Comparison of ENCODE assay signal across 20 mouse cellular contexts in the genomic region with DNA sequence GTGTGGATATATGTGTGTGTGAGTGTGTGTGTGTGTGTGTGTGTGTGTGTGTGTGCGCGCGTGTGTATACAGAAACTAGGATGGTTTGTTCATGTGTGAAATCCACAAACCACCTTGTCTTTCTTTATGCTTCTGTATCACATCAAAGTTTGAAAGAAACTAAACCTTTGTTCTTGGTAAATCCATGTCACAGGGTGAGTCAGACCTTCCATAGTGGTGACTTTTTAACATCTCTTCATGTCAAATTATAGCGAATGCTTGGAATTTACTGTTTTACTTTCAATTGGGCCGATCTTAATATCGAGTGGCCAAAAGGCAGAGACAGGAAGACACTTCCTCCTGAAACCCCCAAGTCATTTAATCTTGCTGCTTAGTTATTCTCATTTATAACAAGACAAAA. TPM values are rescaled to one million over a fixed set of nuclear protein-coding genes. Genes with fewer than 3 reads are reported as not detected.
DNase-seq lines count a peak whose midpoint lies in the region; ATAC-seq and TF ChIP-seq lines count a peak whose summit lies in the region.
"Had no signal": no experiment of that assay in that cellular context is flagged by ENCODE, and none has a peak within 500 bp of the region (broad histone marks: within the 10 kb centered on the region; RNA-seq: fewer than 3 reads in every experiment).

No protein-coding gene starts in this region.

- TF ChIP-seq CTCF in lung, postnatal 0 days (IDR thresholded peaks at IDR 0.05) = no peak
- no peak for TF ChIP-seq CTCF in stomach, postnatal 0 days (IDR thresholded peaks at IDR 0.05; ENCODE audit: low read depth)

- H3K9me3 ChIP-seq in limb, embryonic 15.5 days = no peaks in the 10 kb centered on the region
- no peaks in the 10 kb centered on the region for H3K9me3 ChIP-seq in limb, embryonic 10.5 days (replicated peaks)
- no peaks in the 10 kb centered on the region for H3K9me3 ChIP-seq in lung, postnatal 0 days (ENCODE audit: low read length)
- no peaks in the 10 kb centered on the region for H3K9me3 ChIP-seq in stomach, postnatal 0 days (ENCODE audit: control insufficient read depth, low read length)
- H3K9me3 ChIP-seq: embryonic facial prominence, embryonic 15.5 days; forebrain, embryonic 15.5 days; heart, embryonic 13.5 days; hindbrain, embryonic 15.5 days had no signal

- H3K4me1 ChIP-seq in limb, embryonic 15.5 days = no peaks in the 10 kb centered on the region
- H3K4me1 ChIP-seq in limb, embryonic 10.5 days = no peaks in the 10 kb centered on the region
- no peaks in the 10 kb centered on the region for H3K4me1 ChIP-seq in lung, postnatal 0 days (ENCODE audit: insufficient read depth, low read depth, low read length)
- H3K4me1 ChIP-seq in stomach, postnatal 0 days (replicated peaks; ENCODE audit: control insufficient read depth, insufficient read depth) = peaks cover 4% of the 10 kb centered on the region; the same call in 1 of the 2 replicates
- H3K4me1 ChIP-seq: embryonic facial prominence, embryonic 15.5 days; forebrain, embryonic 15.5 days; hindbrain, embryonic 15.5 days had no signal

- H3K4me2 ChIP-seq in limb, embryonic 15.5 days = no peak overlapping the region
- no peak overlapping the region for H3K4me2 ChIP-seq in lung, postnatal 0 days (replicated peaks; ENCODE audit: low read depth, low read length)
- no peak overlapping the region for H3K4me2 ChIP-seq in stomach, postnatal 0 days (replicated peaks; ENCODE audit: low read depth)
- H3K4me2 ChIP-seq: embryonic facial prominence, embryonic 15.5 days; forebrain, embryonic 15.5 days; heart, embryonic 13.5 days; hindbrain, embryonic 15.5 days had no signal

- H3K9ac ChIP-seq in limb, embryonic 15.5 days = no peak overlapping the region
- H3K9ac ChIP-seq in lung, postnatal 0 days (replicated peaks; ENCODE audit: low read depth) = no peak overlapping the region
- no peak overlapping the region for H3K9ac ChIP-seq in stomach, postnatal 0 days (ENCODE audit: low read length)
- H3K9ac ChIP-seq: embryonic facial prominence, embryonic 15.5 days; forebrain, embryonic 15.5 days; heart, embryonic 13.5 days; hindbrain, embryonic 15.5 days had no signal

- TF ChIP-seq EP300 in lung, postnatal 0 days (IDR thresholded peaks at IDR 0.05) = no peak
- TF ChIP-seq EP300 in stomach, postnatal 0 days (optimal IDR thresholded peaks at IDR 0.05) = no peak

- no peaks in the 10 kb centered on the region for H3K36me3 ChIP-seq in limb, embryonic 15.5 days
- no peaks in the 10 kb centered on the region for H3K36me3 ChIP-seq in limb, embryonic 10.5 days
- no peaks in the 10 kb centered on the region for H3K36me3 ChIP-seq in lung, postnatal 0 days (ENCODE audit: insufficient read depth, low read length)
- H3K36me3 ChIP-seq in stomach, postnatal 0 days (ENCODE audit: control insufficient read depth, insufficient read depth, low read length) = no peaks in the 10 kb centered on the region
- H3K36me3 ChIP-seq: embryonic facial prominence, embryonic 15.5 days; forebrain, embryonic 15.5 days; heart, embryonic 13.5 days; hindbrain, embryonic 15.5 days had no signal

- ATAC-seq in limb, embryonic 15.5 days (ENCODE audit: insufficient number of reproducible peaks, low FRiP score, low TSS enrichment, low read depth) = no peak
- no peak for ATAC-seq in lung, postnatal 0 days
- peak; percentile 21 for ATAC-seq in inflammation-experienced regulatory T-cells, adult 6 months
- no peak for ATAC-seq in stomach, postnatal 0 days (ENCODE audit: low FRiP score, low TSS enrichment)
- ATAC-seq: activated CD4-positive, CD25-positive, alpha-beta regulatory T cell, adult 4 months; forebrain, embryonic 15.5 days; Patski had no signal

- no peak for DNase-seq in limb, embryonic 10.5 days (ENCODE audit: low spot score)
- DNase-seq in lung, postnatal 0 days (ENCODE audit: low spot score) = no peak
- DNase-seq in lung, postnatal 25 days (ENCODE audit: low spot score) = no peak
- no peak for DNase-seq in stomach, postnatal 0 days (ENCODE audit: low spot score)
- no peak for DNase-seq in thymus, postnatal 4 days
- no peak for DNase-seq in adrenal gland, postnatal 4 days (ENCODE audit: low spot score in 2 of 2)
- DNase-seq: adrenal gland, postnatal 14 days; cerebellum, adult 18-20 months; embryo, embryonic 11 days; gastrocnemius, postnatal 36 days; heart, postnatal 36 days had no signal

- 0 out of 2 replicates have a peak overlapping the region, but pooled peaks have one; percentile 27 for H3K27ac ChIP-seq in limb, embryonic 15.5 days
- H3K27ac ChIP-seq in limb, embryonic 10.5 days = no peak overlapping the region
- peak overlapping the region; percentile 58 for H3K27ac ChIP-seq in lung, postnatal 0 days (ENCODE audit: low read length)
- peak overlapping the region; percentile 67 for H3K27ac ChIP-seq in stomach, postnatal 0 days (replicated peaks)
- H3K27ac ChIP-seq: embryonic facial prominence, embryonic 15.5 days; forebrain, embryonic 15.5 days; heart, embryonic 13.5 days; hindbrain, embryonic 15.5 days had no signal

- no peak overlapping the region for H3K4me3 ChIP-seq in limb, embryonic 15.5 days
- no peak overlapping the region for H3K4me3 ChIP-seq in limb, embryonic 10.5 days
- no peak overlapping the region for H3K4me3 ChIP-seq in lung, postnatal 0 days (ENCODE audit: low read depth, low read length)
- H3K4me3 ChIP-seq in stomach, postnatal 0 days (ENCODE audit: low read depth, low read length) = no peak overlapping the region
- H3K4me3 ChIP-seq: embryonic facial prominence, embryonic 15.5 days; forebrain, embryonic 15.5 days; heart, embryonic 13.5 days; hindbrain, embryonic 15.5 days had no signal

- no peaks in the 10 kb centered on the region for H3K27me3 ChIP-seq in limb, embryonic 15.5 days
- H3K27me3 ChIP-seq in limb, embryonic 10.5 days (ENCODE audit: low read depth, poor library complexity, severe bottlenecking) = 0 out of 2 replicates have a peak, but pooled peaks cover 7% of the 10 kb centered on the region
- no peaks in the 10 kb centered on the region for H3K27me3 ChIP-seq in lung, postnatal 0 days (replicated peaks; ENCODE audit: insufficient read depth, low read length)
- no peaks in the 10 kb centered on the region for H3K27me3 ChIP-seq in stomach, postnatal 0 days (ENCODE audit: control insufficient read depth, insufficient read depth, low read length)
- H3K27me3 ChIP-seq: embryonic facial prominence, embryonic 15.5 days; forebrain, embryonic 15.5 days; heart, embryonic 13.5 days; hindbrain, embryonic 15.5 days; Patski had no signal

- 89% methylated on average over 6 of the region's 6 CpGs for WGBS in limb, embryonic 15.5 days
- 92% methylated on average over 6 of the region's 6 CpGs for WGBS in limb, embryonic 10.5 days
- 77% methylated on average over 6 of the region's 6 CpGs for WGBS in lung, postnatal 0 days
- WGBS in stomach, postnatal 0 days = 76% methylated on average over 6 of the region's 6 CpGs

RNA-seq across cellular contexts. Expression of a gene that starts 48.7 kb away (rescaled TPM):
- 8.6 and 8.7 TPM in 2 replicates for polyA plus RNA-seq in limb, embryonic 15.5 days (2015; fragmentation: Nextera tagmentation; extraction: Ambion mirVana)
- polyA plus RNA-seq in limb, embryonic 10.5 days (2016; fragmentation: Nextera tagmentation; extraction: Ambion mirVana) = 0.18 and 0.34 TPM in 2 replicates
- 92.2 and 108 TPM in 2 replicates for polyA plus RNA-seq in lung, postnatal 0 days (2015; fragmentation: Nextera tagmentation; extraction: Ambion mirVana)
- 1 to 10 TPM in 2 of 3 experiments, under 1 TPM in 1; 0.56 to 6.6 (median 1.3) TPM for polyA plus RNA-seq in inflammation-experienced regulatory T-cells, adult 6 months (2017; shearing (Covaris generic))
- 26.9 and 29.0 TPM in 2 replicates for polyA plus RNA-seq in stomach, postnatal 0 days (2015; fragmentation: Nextera tagmentation; extraction: Ambion mirVana)
- total RNA-seq in adrenal gland, postnatal 4 days (2021) = 1 to 10 TPM in 1 of 2 experiments, under 1 TPM in 1; 0.82 to 1.5 TPM
- total RNA-seq: common myeloid progenitor, adult 5-6 weeks had no signal
